Mouse (Mus musculus) lung, embryonic 15.5 days (tissue): ENCODE results near the gene Rrm2. TPM values are rescaled to one million over a fixed set of nuclear protein-coding genes. Genes with fewer than 3 reads are reported as not detected.
A peak's percentile ranks its signal among the peaks of the same experiment; 100 is the strongest.

Experiments used
- ATAC-seq: fragments of 200-750 bp; cut with Nextera tagmentation; 2 replicates; pipeline ENCODE4 v1.8.0; 2017; ENCODE audit warnings: moderate number of reproducible peaks, borderline replicate concordance; ENCODE audit not compliant: low FRiP score, low TSS enrichment; ENCODE audit errors: extremely low read depth
- H3K27ac ChIP-seq: fragments of 300-500 bp; sonication (generic); 2 replicates; pipeline ENCODE4 v1.5.1; 2015; ENCODE audit warnings: moderate library complexity, mild to moderate bottlenecking, inconsistent platforms
- H3K27me3 ChIP-seq: fragments of 300-500 bp; sonication (generic); 2 replicates; pipeline ENCODE4 v1.6.1; 2015; ENCODE audit warnings: inconsistent platforms
- H3K36me3 ChIP-seq: fragments of 300-500 bp; sonication (generic); 2 replicates; pipeline ENCODE4 v1.6.1; 2015; ENCODE audit warnings: inconsistent platforms
- H3K4me1 ChIP-seq: fragments of 300-500 bp; sonication (generic); 2 replicates; pipeline ENCODE4 v1.6.1; 2015; ENCODE audit warnings: inconsistent platforms
- H3K4me2 ChIP-seq: fragments of 300-500 bp; sonication (generic); 2 replicates; pipeline ENCODE4 v1.6.1; 2015; ENCODE audit warnings: inconsistent platforms, mild to moderate bottlenecking, moderate library complexity
- H3K4me3 ChIP-seq: fragments of 300-500 bp; sonication (generic); 2 replicates; pipeline ENCODE4 v1.5.1; 2015; ENCODE audit warnings: mild to moderate bottlenecking, inconsistent platforms
- H3K9ac ChIP-seq: fragments of 300-500 bp; sonication (generic); 2 replicates; pipeline ENCODE4 v1.6.1; 2015; ENCODE audit warnings: inconsistent platforms
- H3K9me3 ChIP-seq: fragments of 300-500 bp; sonication (generic); 2 replicates; pipeline ENCODE4 v1.6.1; 2016; ENCODE audit warnings: inconsistent platforms
- WGBS: fragments of 180-500 bp; shearing (Covaris S2); methylation state at CpG from one replicate; pipeline ENCODE4 v1.1.7; 2015; 5-methylcytosine and 5-hydroxymethylcytosine counted together
- polyA plus RNA-seq: library from polyadenylated mRNA; unstranded; fragments of >200 nt; fragmentation: Nextera tagmentation; extraction: Ambion mirVana; gene quantifications from 2 replicates; pipeline ENCODE4 v1.2.1, GENCODE M21; 2015

The Rrm2 gene
- polyA plus RNA-seq, 1 experiment from 2014 or later = 224 TPM

DNA sequence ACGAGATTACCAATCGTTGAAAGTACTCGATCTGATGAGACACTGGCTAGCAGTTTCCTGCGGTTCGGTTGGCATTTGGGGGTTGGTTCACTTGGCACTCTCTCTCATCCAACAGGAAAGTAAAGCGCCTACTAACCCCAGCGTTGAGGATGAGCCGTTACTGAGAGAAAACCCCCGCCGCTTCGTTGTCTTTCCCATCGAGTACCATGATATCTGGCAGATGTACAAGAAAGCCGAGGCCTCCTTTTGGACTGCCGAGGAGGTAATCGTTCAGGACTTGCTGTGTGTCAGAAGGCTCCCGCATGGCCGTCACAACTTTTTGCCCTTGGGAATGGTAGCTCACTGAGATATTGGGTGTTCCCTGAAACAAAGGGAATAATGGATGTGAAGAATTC is 780 bp downstream of the Rrm2 start:
- ATAC-seq = no peak
- peaks cover 49% of the 10 kb centered on the region for H3K4me1 ChIP-seq

GRCm38 (mm10) chr12:24709409-24709808 is 1.4 kb downstream of the Rrm2 start:
- peak overlapping the region; percentile 87 for H3K27ac ChIP-seq
- 9% methylated on average over 6 of the region's 6 CpGs for WGBS
- peaks cover 24% of the 10 kb centered on the region for H3K36me3 ChIP-seq
- H3K4me3 ChIP-seq = peak overlapping the region; percentile 82
- peak overlapping the region; percentile 82 for H3K9ac ChIP-seq
- peaks cover 49% of the 10 kb centered on the region for H3K4me1 ChIP-seq
- ATAC-seq = no peak
- H3K4me2 ChIP-seq = peak overlapping the region; percentile 94
- no peaks in the 10 kb centered on the region for H3K27me3 ChIP-seq
- H3K9me3 ChIP-seq = no peaks in the 10 kb centered on the region

More for the DNA sequence above, 780 bp downstream of the Rrm2 start:
- Histone ChIP-seq H3K9ac (peak overlapping the region; percentile 82), H3K27me3 (no peaks in the 10 kb centered on the region), H3K9me3 (no peaks in the 10 kb centered on the region), H3K4me2 (peak overlapping the region; percentile 94), H3K36me3 (peaks cover 19% of the 10 kb centered on the region), H3K4me3 (peak overlapping the region; percentile 82), H3K27ac (peak overlapping the region; percentile 87)
- WGBS = under 1% methylated on average over 17 of the region's 17 CpGs

DNA sequence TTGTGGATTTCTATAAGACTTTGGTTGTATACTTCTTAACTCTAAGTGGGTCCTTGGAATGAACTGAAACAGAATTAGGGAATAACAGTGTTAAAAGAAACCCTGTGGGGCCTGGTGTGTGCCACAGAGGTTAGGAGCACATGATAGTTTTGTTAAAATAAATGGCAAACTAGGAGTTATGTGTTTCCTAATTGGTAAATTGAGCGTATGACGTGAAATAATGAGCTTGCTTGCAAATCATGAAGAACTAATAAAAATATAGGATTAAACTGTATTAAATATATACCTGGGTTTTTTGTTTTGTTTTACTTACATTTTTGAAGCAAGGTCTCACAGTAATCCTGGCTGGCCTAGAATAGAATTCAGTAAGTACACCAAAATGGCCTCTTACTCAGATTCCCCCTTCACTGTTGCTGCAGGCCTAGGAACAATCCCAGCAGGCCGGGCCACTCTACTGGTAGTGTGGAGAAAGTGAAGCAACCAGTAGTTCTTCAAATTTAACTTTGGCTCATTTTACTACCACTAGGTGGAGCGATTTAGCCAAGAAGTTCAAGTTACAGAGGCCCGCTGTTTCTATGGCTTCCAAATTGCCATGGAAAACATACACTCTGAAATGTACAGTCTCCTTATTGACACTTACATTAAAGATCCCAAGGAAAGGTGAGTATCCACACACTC is 1.9 kb downstream of the Rrm2 start:
- H3K36me3 ChIP-seq = peaks cover 30% of the 10 kb centered on the region
- H3K27me3 ChIP-seq = no peaks in the 10 kb centered on the region

GRCm38 (mm10) chr12:24710672-24711071 is 2.6 kb downstream of the Rrm2 start:
- Histone ChIP-seq H3K27me3 (no peaks in the 10 kb centered on the region), H3K4me1 (peaks cover 49% of the 10 kb centered on the region), H3K36me3 (peaks cover 30% of the 10 kb centered on the region), H3K9ac (no peak overlapping the region), H3K4me2 (peak overlapping the region; percentile 94), H3K9me3 (no peaks in the 10 kb centered on the region), H3K4me3 (peak overlapping the region; percentile 7; the same call in 1 of the 2 replicates), H3K27ac (no peak overlapping the region)
- ATAC-seq = no peak
- 60% methylated on average over 5 of the region's 5 CpGs for WGBS

More for the DNA sequence above, 1.9 kb downstream of the Rrm2 start:
- peak; percentile 11; the same call in 1 of the 2 replicates for ATAC-seq
- H3K4me1 ChIP-seq = peaks cover 49% of the 10 kb centered on the region
- H3K9ac ChIP-seq = peak overlapping the region; percentile 82; the same call in 1 of the 2 replicates
- H3K4me3 ChIP-seq = peak overlapping the region; percentile 82
- peak overlapping the region; percentile 87 for H3K27ac ChIP-seq
- H3K4me2 ChIP-seq = peak overlapping the region; percentile 94
- no peaks in the 10 kb centered on the region for H3K9me3 ChIP-seq
- WGBS = 30% methylated on average over 5 of the region's 5 CpGs

DNA sequence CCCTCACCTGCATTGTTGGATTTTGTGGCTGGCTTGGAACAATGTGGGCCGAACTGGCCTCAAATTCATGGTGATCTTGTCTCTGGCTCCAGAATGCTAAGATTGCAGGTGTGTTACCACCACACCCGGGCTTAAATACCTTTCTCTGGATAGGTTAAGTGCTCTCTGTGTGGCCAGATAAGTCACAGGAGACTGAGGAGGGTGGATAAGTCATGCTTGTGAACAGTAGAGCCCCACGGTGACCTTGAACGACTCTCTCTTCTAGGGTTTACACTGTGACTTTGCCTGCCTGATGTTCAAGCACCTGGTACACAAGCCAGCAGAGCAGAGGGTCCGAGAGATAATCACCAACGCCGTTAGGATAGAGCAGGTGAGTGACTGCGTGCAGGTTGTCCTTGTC is 4.4 kb downstream of the Rrm2 start:
- no peak for ATAC-seq
- Histone ChIP-seq H3K36me3 (peaks cover 30% of the 10 kb centered on the region), H3K27me3 (no peaks in the 10 kb centered on the region), H3K9ac (no peak overlapping the region), H3K4me2 (peak overlapping the region; percentile 17; the same call in 1 of the 2 replicates), H3K4me3 (no peak overlapping the region), H3K4me1 (peaks cover 34% of the 10 kb centered on the region), H3K27ac (no peak overlapping the region), H3K9me3 (no peaks in the 10 kb centered on the region)
- WGBS = 53% methylated on average over 8 of the region's 8 CpGs

GRCm38 (mm10) chr12:24714579-24715255 is 6.7 kb downstream of the Rrm2 start:
- Histone ChIP-seq H3K9ac (no peak overlapping the region), H3K4me3 (no peak overlapping the region), H3K9me3 (no peaks in the 10 kb centered on the region), H3K27ac (no peak overlapping the region), H3K4me2 (no peak overlapping the region), H3K27me3 (no peaks in the 10 kb centered on the region), H3K4me1 (peaks cover 31% of the 10 kb centered on the region), H3K36me3 (peaks cover 30% of the 10 kb centered on the region)
- ATAC-seq = no peak
- 69% methylated on average over 5 of the region's 5 CpGs for WGBS

- Histone ChIP-seq H3K36me3 (peaks cover 30% of the 10 kb centered on the region), H3K4me1 (peaks cover 29% of the 10 kb centered on the region), H3K9ac (no peak overlapping the region), H3K4me3 (no peak overlapping the region), H3K27ac (no peak overlapping the region), H3K9me3 (no peaks in the 10 kb centered on the region), H3K4me2 (no peak overlapping the region), H3K27me3 (no peaks in the 10 kb centered on the region)
- ATAC-seq = no peak
- 45% methylated on average over 2 of the region's 2 CpGs for WGBS
These were observed 7.3 kb downstream of the Rrm2 start for GRCm38 (mm10) chr12:24715268-24715896.

DNA sequence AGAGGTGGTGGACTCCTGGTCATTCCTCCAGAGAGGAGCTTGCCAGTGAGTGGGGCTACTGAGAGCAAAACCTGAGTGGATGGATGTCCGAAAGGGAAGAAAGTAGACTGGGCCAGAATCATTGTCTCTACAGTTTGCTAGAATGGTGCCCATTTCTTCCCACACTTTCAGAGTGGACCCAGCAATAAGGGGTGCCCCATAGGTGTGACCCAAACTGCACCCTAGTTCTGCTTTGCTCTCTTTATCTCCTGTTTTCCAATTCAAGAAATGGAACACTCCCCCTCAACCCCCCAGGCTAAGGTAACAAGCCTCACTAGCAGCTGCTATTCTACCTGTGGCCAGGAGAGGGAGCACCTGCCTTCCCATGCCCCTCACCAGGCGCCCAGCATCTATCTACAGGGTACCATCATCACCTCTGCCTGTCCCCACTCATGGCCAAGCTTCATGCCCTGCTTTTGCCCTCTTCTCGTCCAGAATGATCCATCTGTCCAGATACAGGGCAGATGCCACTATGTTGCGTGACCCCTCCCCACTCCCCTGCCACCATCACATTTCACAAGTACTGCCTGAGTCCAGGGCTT is 8.8 kb downstream of the Rrm2 start:
- no peak overlapping the region for H3K4me2 ChIP-seq
- H3K4me3 ChIP-seq = no peak overlapping the region
- H3K27ac ChIP-seq = no peak overlapping the region
- ATAC-seq = no peak
- WGBS = 44% methylated on average over 4 of the region's 4 CpGs
- H3K36me3 ChIP-seq = peaks cover 22% of the 10 kb centered on the region
- no peak overlapping the region for H3K9ac ChIP-seq
- H3K27me3 ChIP-seq = no peaks in the 10 kb centered on the region
- peaks cover 14% of the 10 kb centered on the region for H3K4me1 ChIP-seq
- no peaks in the 10 kb centered on the region for H3K9me3 ChIP-seq

- no peak overlapping the region for H3K9ac ChIP-seq
- 41% methylated on average over 2 of the region's 2 CpGs for WGBS
- no peaks in the 10 kb centered on the region for H3K27me3 ChIP-seq
- H3K36me3 ChIP-seq = no peaks in the 10 kb centered on the region
- ATAC-seq = no peak
- peaks cover 13% of the 10 kb centered on the region for H3K4me1 ChIP-seq
- no peak overlapping the region for H3K4me2 ChIP-seq
- no peaks in the 10 kb centered on the region for H3K9me3 ChIP-seq
- no peak overlapping the region for H3K4me3 ChIP-seq
- H3K27ac ChIP-seq = peak overlapping the region; percentile 82
These were observed 15.4 kb downstream of the Rrm2 start for GRCm38 (mm10) chr12:24723434-24723833.

DNA sequence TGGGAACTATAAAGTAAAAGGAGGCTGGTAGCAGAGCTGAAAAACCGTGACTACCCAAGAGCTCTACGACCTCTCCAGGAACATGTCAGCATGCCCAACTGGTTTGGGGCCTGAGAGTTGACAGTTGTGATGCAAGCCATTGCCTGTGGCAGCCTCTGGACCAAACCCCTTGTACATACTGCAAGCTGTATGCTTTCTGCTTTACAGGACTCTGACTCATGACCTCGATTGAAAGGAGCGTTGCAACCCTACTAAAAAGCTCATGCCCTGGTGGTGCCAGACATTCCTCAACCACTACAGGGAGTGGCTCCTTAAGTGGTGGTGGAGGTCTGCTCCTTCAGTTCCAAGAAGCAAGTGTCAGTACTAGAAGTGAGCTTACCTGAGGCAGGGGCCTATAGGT is 15.8 kb downstream of the Rrm2 start:
- Histone ChIP-seq H3K36me3 (no peaks in the 10 kb centered on the region), H3K4me3 (no peak overlapping the region), H3K9me3 (no peaks in the 10 kb centered on the region), H3K9ac (no peak overlapping the region), H3K4me1 (peaks cover 13% of the 10 kb centered on the region), H3K27ac (peak overlapping the region; percentile 82), H3K27me3 (no peaks in the 10 kb centered on the region), H3K4me2 (no peak overlapping the region; the same call in 1 of the 2 replicates)
- ATAC-seq = peak; percentile 74
- WGBS = 35% methylated on average over 4 of the region's 4 CpGs

DNA sequence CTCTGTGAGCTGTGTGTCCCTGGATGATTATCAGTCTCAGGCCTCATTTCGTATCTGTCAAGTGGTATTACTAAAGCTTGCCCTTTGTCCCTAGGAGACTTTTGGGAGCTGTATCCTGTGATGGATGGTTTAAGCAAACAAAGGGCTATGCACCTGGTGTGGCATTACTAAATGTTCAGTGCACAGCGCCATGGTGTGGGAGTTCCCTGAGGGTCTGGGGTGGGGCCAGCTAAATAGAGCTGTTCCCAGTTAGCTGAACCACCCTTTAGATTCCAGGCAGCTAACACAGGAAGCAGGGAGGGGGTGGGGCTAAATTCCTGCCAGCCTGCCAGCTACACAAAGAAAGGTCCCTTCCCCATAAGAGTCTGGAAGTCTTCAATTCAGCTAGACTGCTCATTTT is 16.3 kb downstream of the Rrm2 start:
- ATAC-seq = peak; percentile 94
- Histone ChIP-seq H3K36me3 (no peaks in the 10 kb centered on the region), H3K4me1 (peaks cover 13% of the 10 kb centered on the region), H3K9me3 (no peaks in the 10 kb centered on the region), H3K27ac (peak overlapping the region; percentile 82), H3K4me2 (peak overlapping the region; percentile 28), H3K27me3 (no peaks in the 10 kb centered on the region), H3K4me3 (no peak overlapping the region), H3K9ac (no peak overlapping the region)
- WGBS = 21% methylated on average over 2 of the region's 2 CpGs
